Mouse (Mus musculus) limb, embryonic 14.5 days (tissue): Measurements from ENCODE around the gene Igf1r. TPM values are rescaled to one million over a fixed set of nuclear protein-coding genes. Genes with fewer than 3 reads are reported as not detected.

Experiments used
- ATAC-seq: fragments of 200-750 bp; cut with Nextera tagmentation; 2 replicates; pipeline ENCODE4 v1.8.0; 2017; ENCODE audit warnings: low read depth, moderate number of reproducible peaks, moderate TSS enrichment; ENCODE audit not compliant: low FRiP score
- DNase-seq: peaks from one replicate; pipeline ENCODE4 v3.0.0-alpha.2; 2015; ENCODE audit warnings: low spot score
- H3K27ac ChIP-seq: fragments of 300-500 bp; sonication (generic); replicated peaks from 2 replicates; pipeline ENCODE4 v1.5.1; 2014; ENCODE audit warnings: low read depth, mild to moderate bottlenecking, low read length, moderate library complexity, mixed read lengths
- H3K27me3 ChIP-seq: fragments of 300-500 bp; sonication (generic); 2 replicates; pipeline ENCODE4 v1.6.1; 2014; ENCODE audit warnings: low read length, mixed read lengths; ENCODE audit not compliant: control insufficient read depth, insufficient read depth
- H3K36me3 ChIP-seq: fragments of 300-500 bp; sonication (generic); 2 replicates; pipeline ENCODE4 v1.6.1; 2014; ENCODE audit warnings: mild to moderate bottlenecking, low read length, moderate library complexity, mixed read lengths; ENCODE audit not compliant: control insufficient read depth, insufficient read depth
- H3K4me1 ChIP-seq: fragments of 300-500 bp; sonication (generic); 2 replicates; pipeline ENCODE4 v1.6.1; 2014; ENCODE audit warnings: antibody characterized with exemption, low read length, mixed read lengths; ENCODE audit not compliant: control insufficient read depth, insufficient read depth
- H3K4me2 ChIP-seq: fragments of 300-500 bp; sonication (generic); replicated peaks from 2 replicates; pipeline ENCODE4 v1.6.1; 2014; ENCODE audit warnings: low read depth, mild to moderate bottlenecking, low read length, moderate library complexity; ENCODE audit not compliant: severe bottlenecking
- H3K4me3 ChIP-seq: fragments of 300-500 bp; sonication (generic); replicated peaks from 2 replicates; pipeline ENCODE4 v1.5.1; 2014; ENCODE audit warnings: low read length
- H3K9ac ChIP-seq: fragments of 300-500 bp; sonication (generic); 2 replicates; pipeline ENCODE4 v1.6.1; 2014; ENCODE audit warnings: mild to moderate bottlenecking, low read depth, low read length, moderate library complexity; ENCODE audit not compliant: severe bottlenecking
- H3K9me3 ChIP-seq: fragments of 300-500 bp; sonication (generic); 2 replicates; pipeline ENCODE4 v1.6.1; 2016; ENCODE audit warnings: low read length; ENCODE audit not compliant: control insufficient read depth
- POLR2A ChIP-seq: fragments of 200-500 bp; IDR thresholded peaks from 2 replicates; pipeline ENCODE4 v1.8.0; 2012; ENCODE audit warnings: inconsistent platforms, mild to moderate bottlenecking, moderate library complexity, borderline replicate concordance; ENCODE audit not compliant: insufficient read depth, insufficient read length; ENCODE audit errors: extremely low read depth
- WGBS: fragments of 180-500 bp; shearing (Covaris S2); extraction: QIAGEN DNeasy Blood & Tissue Kit; methylation state at CpG from one replicate; pipeline ENCODE4 v1.1.7; 2014; 5-methylcytosine and 5-hydroxymethylcytosine counted together
- polyA plus RNA-seq, 2 experiments: library from polyadenylated mRNA; depleted of rRNA in 1 of 2; stranded (reverse) in 1 of 2; unstranded in 1 of 2; fragments of >200 nt; fragmentation: Nextera tagmentation in 1 of 2; extraction: Ambion mirVana in 1 of 2; gene quantifications; 2 replicates each; pipeline versions ENCODE4 v1.2.1 to v1.2.3; 2012 to 2014

The Igf1r gene
- polyA plus RNA-seq, 2 experiments = 22.5 to 34.6 TPM

GRCm38 (mm10) chr7:68085338-68085737, 132.7 kb downstream of the Igf1r start:
- H3K9ac ChIP-seq = peak overlapping the region; percentile 41
- peak; percentile 89 for ATAC-seq
- WGBS = 1% methylated on average over 12 of the region's 12 CpGs

DNA sequence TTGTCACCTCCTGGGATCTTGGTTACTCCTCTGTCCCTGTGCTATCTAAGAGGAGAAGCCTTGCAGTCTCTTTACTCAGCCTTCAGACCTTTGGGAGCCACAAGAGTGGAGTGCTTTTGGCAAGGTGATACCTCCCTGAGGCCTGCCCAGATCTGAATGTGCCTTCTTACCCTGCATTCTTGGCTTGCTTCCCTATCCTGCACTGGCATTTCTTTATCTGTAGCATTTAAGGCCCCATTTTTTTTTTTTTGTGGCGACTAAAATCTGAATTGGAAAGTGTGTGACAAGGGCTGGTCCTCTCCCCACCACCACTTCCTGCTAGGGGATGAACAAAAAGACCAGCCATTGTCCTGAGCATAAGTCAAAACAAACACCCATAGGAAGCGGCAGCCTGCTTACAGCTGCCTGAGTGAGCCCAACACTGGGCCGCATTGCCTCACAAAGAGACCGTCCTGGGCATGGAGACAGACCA, 133.3 kb downstream of the Igf1r start:
- H3K9ac ChIP-seq = peak overlapping the region; percentile 41; the same call in 1 of the 2 replicates
- WGBS = 68% methylated on average over 4 of the region's 4 CpGs
- no peak for TF ChIP-seq POLR2A
- peaks cover 52% of the 10 kb centered on the region for H3K4me1 ChIP-seq
- H3K27me3 ChIP-seq = no peaks in the 10 kb centered on the region
- no peak for DNase-seq
- peak overlapping the region; percentile 86 for H3K27ac ChIP-seq
- H3K4me2 ChIP-seq = peak overlapping the region; percentile 46; the same call in 1 of the 2 replicates
- no peak overlapping the region for H3K4me3 ChIP-seq
- H3K36me3 ChIP-seq = no peaks in the 10 kb centered on the region
- no peaks in the 10 kb centered on the region for H3K9me3 ChIP-seq
- ATAC-seq = peak; percentile 54; the same call in 1 of the 2 replicates

More at GRCm38 (mm10) chr7:68085338-68085737, 132.7 kb downstream of the Igf1r start:
- Histone ChIP-seq H3K4me3 (peak overlapping the region; percentile 15), H3K4me1 (peaks cover 55% of the 10 kb centered on the region), H3K27ac (peak overlapping the region; percentile 86), H3K4me2 (peak overlapping the region; percentile 46), H3K27me3 (no peaks in the 10 kb centered on the region), H3K9me3 (no peaks in the 10 kb centered on the region), H3K36me3 (no peaks in the 10 kb centered on the region)
- TF ChIP-seq POLR2A = no peak
- DNase-seq = peak; percentile 84

DNA sequence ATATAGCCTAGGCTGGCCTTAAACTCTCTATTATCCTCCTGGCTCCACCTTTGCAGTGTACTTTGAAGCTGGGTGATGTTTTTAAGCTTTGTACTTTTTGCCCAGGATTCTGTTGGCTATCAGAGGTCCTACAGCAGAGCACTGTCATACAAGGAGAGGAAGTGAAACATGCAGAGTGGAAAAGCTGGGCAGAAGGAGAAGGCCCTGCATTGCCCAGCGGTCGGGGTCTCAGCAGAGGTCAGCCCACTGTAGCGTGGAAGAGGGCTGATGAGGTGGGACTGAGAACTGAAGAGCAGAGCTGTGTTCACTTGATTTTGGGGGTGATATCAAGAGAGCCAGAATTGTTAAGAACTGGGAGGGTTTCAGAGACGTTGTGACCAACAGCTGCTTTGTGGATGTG, 134.9 kb downstream of the Igf1r start:
- Histone ChIP-seq H3K4me2 (no peak overlapping the region), H3K36me3 (no peaks in the 10 kb centered on the region), H3K27ac (no peak overlapping the region), H3K9ac (no peak overlapping the region), H3K4me1 (peaks cover 44% of the 10 kb centered on the region), H3K27me3 (no peaks in the 10 kb centered on the region), H3K4me3 (no peak overlapping the region), H3K9me3 (no peaks in the 10 kb centered on the region)
- ATAC-seq = no peak
- DNase-seq = no peak
- 73% methylated on average over 4 of the region's 4 CpGs for WGBS
- no peak for TF ChIP-seq POLR2A

DNA sequence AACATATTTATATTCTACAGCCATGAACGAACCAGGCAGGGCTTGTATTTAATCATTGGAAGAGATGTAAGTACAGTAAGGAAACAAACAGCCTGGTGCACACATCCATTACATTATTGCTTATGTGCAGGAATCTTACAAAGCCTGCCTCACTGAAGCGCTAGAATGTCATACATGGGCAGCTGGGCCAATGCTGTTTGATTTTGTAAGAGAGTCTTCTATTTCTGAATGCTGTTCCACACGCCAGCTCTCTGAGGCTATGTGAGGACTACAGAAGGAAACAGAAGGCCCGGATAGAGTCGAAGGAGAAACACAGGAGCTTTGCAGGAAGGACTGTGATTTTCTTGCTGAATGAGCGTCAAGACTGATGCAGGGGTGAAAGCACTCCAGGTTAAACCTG, 136.2 kb downstream of the Igf1r start:
- DNase-seq = no peak
- TF ChIP-seq POLR2A = no peak
- no peak overlapping the region for H3K4me2 ChIP-seq
- H3K36me3 ChIP-seq = no peaks in the 10 kb centered on the region
- H3K4me1 ChIP-seq = peaks cover 31% of the 10 kb centered on the region
- WGBS = 77% methylated on average over 6 of the region's 6 CpGs
- no peak overlapping the region for H3K27ac ChIP-seq
- no peaks in the 10 kb centered on the region for H3K9me3 ChIP-seq
- no peaks in the 10 kb centered on the region for H3K27me3 ChIP-seq
- ATAC-seq = no peak
- H3K9ac ChIP-seq = no peak overlapping the region
- H3K4me3 ChIP-seq = no peak overlapping the region

- Histone ChIP-seq H3K4me1 (peaks cover 22% of the 10 kb centered on the region), H3K27ac (no peak overlapping the region), H3K27me3 (no peaks in the 10 kb centered on the region), H3K9me3 (no peaks in the 10 kb centered on the region), H3K36me3 (0 out of 2 replicates have a peak, but pooled peaks cover 8% of the 10 kb centered on the region), H3K4me3 (no peak overlapping the region), H3K4me2 (no peak overlapping the region), H3K9ac (no peak overlapping the region)
- no peak for DNase-seq
- ATAC-seq = no peak
- TF ChIP-seq POLR2A = no peak
- 85% methylated on average over 10 of the region's 10 CpGs for WGBS
Measured at GRCm38 (mm10) chr7:68089725-68090124, 137.1 kb downstream of the Igf1r start.

- no peak overlapping the region for H3K4me2 ChIP-seq
- H3K9ac ChIP-seq = no peak overlapping the region
- ATAC-seq (no peak), DNase-seq (no peak)
- no peak for TF ChIP-seq POLR2A
- H3K27me3 ChIP-seq = no peaks in the 10 kb centered on the region
- H3K4me1 ChIP-seq = peaks cover 17% of the 10 kb centered on the region
- WGBS = 62% methylated on average over 8 of the region's 8 CpGs
- H3K36me3 ChIP-seq = 0 out of 2 replicates have a peak, but pooled peaks cover 8% of the 10 kb centered on the region
- no peaks in the 10 kb centered on the region for H3K9me3 ChIP-seq
- H3K4me3 ChIP-seq = no peak overlapping the region
- H3K27ac ChIP-seq = no peak overlapping the region
Measured at GRCm38 (mm10) chr7:68090576-68090975, 137.9 kb downstream of the Igf1r start.
